Mouse (Mus musculus): ENCODE measurements around the gene Car8.

Car8 gene

DNA sequence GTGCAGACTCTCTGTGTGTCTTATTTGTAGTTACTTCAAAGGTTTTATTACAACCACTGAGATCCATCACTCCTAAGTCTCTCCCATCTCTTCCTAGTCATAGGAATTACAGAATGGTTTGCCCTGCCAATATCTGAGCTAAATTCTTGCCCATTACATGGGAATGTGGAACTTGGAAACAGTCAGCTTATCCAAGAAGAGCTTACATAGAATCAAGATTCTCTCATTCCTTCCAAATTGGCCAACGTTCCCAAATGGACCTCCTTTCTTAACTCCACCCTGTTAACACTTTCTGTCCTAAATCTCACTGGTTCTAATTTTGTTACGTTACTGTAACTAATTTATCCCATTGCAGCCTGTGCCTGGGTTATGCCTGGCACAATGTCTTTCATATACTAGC, 25.2 kb downstream of the Car8 start:
- TF ChIP-seq GATA4 (IDR thresholded peaks at IDR 0.05; ENCODE audit: insufficient replicate concordance, low read length), result no peak

DNA sequence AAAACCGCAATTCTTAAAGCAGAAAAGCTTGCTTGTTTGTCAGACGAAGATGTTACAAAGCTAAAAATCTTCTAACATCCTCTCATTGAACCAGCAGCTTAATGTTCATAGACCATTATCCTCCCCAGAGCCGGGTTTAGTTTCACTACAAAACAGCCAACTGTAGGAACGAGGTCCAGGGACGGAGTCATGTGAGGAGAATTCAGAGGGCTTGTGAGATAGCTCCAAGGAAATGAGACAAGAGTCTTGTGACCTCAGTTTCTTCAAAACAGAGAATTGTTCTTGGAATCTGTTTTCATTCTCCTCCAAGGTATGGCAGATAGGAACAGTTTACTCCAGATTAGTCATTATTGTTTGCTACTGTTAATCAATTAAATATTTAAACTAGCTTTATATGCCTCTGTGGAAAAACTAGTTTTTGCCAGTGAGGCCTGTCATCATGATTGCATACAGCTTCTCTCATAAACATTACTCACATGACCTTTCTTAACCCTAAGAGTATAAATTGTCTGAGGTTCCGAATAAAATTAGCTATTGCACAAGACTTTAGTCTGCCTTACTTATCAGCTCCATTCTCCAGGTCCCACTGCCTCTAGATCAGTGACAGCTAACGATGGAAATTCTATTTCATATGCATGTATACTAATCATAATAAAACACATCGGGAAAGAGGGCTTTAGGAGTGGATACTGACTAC, 25.8 kb downstream of the Car8 start:
- TF ChIP-seq GATA4 (IDR thresholded peaks at IDR 0.05; ENCODE audit: insufficient replicate concordance, low read length), result peak; percentile 68; the same call in 1 of the 2 replicates

DNA sequence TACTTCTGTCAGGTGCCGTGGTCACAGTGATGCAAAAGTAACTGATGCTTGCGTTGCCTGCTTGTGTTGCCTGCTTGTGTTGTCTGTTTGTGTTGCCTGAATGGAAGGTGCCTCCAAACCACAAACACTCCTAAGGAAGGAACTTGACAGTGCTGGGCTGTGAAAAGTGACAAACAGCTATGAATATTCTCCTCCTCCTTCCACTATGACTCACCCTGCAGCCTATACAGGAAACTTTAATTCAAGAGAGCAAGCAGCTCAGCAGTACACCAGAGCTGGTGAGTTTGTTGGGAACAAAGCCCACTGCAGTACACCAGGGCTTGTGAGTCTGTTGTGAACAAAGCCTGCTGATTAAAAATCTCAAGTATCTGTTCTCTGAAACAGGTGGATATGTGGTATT, 28.4 kb downstream of the Car8 start:
- no peak for TF ChIP-seq GATA4 (IDR thresholded peaks at IDR 0.05; ENCODE audit: insufficient replicate concordance, low read length)

DNA sequence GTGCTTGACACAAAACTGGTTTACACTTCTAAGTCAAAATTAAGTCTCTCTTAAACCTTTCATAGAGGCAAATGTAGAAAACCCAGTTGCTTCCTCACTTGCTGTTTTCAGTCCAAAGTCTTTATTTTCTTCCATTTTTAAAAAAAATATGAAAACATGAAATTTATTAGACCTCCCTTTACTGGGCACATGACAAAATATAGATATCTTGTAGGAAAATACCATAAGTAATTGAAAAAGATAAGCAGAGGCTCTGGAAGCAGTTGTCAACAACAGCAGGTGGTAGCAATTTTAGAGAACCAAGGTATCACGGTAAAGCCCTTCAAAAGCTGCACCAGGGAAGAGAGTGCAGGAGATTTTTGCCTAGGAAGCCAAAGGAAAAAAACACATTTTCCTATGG, 30.9 kb downstream of the Car8 start:
- TF ChIP-seq GATA4 (IDR thresholded peaks at IDR 0.05; ENCODE audit: insufficient replicate concordance, low read length), result no peak

DNA sequence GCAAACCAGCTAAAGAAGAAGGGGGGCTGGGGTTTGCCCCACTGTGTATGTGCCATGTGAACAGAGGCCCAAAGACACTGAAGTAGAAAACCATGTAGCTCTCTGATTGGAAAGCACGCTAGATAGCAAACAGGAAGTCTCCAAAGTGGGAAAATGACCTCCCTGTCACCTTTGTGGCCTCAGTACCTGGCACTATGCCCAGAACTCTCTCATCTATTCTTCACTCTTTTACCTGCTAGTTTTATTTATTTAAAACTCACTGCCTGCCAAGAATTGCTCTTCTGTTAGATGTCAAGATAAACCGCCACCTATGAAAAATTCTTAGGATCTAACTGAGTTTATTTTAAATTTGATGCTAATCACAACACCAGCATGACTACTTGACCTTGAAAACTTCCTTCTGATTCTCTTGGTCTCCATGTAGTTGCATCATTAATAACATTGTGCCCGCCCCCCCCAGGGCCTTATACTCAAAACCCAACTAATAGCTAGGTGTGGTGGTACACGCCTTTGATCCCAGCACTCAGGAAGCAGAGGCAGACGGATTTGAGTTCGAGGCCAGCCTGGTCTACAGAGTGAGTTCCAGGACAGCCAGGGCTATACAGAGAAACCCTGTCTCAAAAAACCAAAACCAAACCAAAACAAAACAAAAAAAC, 31.8 kb downstream of the Car8 start:
- TF ChIP-seq GATA4 (IDR thresholded peaks at IDR 0.05; ENCODE audit: insufficient replicate concordance, low read length), result peak; percentile 61

DNA sequence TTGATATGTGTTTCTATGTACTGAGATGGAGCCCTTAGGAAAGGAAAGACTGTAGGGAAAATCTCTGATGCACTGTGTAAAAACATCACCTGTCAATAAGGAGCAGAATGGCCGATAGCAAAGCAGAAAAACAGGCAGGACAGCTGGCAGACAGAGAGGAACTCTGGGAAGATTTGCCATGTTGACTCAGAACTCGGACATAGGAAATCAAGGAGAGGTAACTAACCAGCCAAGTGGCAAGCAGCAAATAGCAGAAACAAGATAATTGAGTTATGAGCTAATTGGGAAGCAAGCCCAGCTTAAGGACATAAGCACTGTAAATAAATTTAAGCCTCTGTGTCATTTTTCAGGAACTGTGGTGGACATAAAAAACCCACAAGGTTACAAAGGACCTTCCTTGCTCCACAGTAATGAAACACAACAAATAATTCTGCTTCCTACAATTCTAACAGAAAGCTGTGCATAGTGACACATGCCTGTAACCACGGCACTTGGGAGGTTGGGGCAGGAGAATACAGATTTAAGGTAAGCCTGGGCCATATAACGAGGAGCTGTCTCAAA, 33.7 kb downstream of the Car8 start:
- no peak for TF ChIP-seq GATA4 (IDR thresholded peaks at IDR 0.05; ENCODE audit: insufficient replicate concordance, low read length)

DNA sequence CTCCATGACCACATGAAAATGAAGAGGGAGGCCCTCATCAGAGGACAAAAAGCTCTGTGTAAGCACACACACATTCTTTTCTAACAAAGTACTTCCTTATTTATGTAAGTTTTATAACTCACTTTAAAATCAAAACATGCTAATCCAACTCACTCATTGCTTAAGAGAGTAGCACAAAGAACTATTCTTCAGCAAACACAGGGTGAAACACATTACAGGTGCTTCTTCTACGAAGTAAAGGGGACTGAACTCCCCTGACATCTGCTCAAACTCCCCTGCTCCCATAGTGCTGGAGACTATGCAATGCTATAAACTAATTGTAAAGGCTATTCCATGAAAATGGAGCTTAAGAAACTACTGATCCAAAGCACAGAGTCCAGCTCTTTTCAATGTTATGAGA, 35.5 kb downstream of the Car8 start:
- TF ChIP-seq GATA4 (IDR thresholded peaks at IDR 0.05; ENCODE audit: insufficient replicate concordance, low read length), result no peak

DNA sequence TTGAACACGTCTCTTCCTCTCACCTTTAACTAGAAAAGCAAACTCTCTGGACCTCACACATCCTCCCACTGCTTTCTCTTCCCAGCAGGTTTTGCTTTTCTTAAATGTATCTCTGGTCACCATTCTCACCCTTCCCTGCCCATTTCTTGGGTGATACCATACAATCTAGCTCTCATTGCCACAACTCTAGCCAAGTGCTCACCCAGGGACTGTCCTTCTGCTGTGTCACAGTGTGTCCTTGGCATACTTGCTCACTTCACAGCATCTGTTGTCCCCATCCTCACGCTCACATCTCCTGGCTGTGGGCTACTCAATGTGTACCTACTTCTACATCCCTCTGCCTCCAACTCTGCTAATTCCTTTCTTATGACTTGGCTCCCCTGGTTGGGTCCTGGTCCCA, 37.2 kb downstream of the Car8 start:
- no peak for TF ChIP-seq GATA4 (IDR thresholded peaks at IDR 0.05; ENCODE audit: insufficient replicate concordance, low read length)

DNA sequence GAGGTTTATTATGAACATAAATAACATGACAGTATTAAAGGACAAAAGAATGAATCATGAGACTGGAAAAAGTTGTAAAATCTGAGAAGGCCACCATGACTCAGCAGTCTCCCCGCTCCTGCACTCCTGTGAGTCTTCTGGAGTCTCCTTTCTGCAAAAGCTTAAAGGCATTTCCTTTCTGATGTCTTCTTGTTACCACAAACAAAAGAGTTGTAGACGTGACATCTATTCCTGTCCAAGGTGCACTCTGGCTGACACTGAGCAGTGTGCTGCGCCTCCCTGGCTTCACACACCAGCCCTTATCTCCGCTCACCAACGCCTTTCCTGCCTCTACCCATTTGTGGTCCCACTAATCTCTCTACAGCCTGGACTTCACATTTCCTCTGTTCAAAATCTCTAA, 38.8 kb downstream of the Car8 start:
- TF ChIP-seq GATA4 (IDR thresholded peaks at IDR 0.05; ENCODE audit: insufficient replicate concordance, low read length), result peak; percentile 98

DNA sequence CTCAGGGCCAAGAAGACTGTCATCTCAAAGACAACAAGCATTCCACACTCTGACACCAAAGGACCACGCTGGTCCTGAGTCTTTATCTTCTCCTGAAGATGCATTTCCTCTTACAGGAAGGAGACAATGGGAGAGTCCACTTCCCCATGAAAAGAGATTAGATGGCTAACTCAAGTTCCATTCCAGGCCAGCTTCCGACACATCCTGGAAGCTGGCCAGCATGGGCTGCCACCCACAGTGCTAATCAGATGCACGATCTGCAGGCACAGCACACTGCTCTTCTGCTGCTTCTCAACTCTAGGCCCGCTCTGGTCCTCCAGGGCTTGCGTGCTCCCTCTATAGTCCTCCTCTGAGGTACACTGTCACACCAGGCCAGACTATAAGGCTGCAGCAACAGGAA, 40.8 kb downstream of the Car8 start:
- TF ChIP-seq GATA4 (IDR thresholded peaks at IDR 0.05; ENCODE audit: insufficient replicate concordance, low read length), result peak; percentile 99

DNA sequence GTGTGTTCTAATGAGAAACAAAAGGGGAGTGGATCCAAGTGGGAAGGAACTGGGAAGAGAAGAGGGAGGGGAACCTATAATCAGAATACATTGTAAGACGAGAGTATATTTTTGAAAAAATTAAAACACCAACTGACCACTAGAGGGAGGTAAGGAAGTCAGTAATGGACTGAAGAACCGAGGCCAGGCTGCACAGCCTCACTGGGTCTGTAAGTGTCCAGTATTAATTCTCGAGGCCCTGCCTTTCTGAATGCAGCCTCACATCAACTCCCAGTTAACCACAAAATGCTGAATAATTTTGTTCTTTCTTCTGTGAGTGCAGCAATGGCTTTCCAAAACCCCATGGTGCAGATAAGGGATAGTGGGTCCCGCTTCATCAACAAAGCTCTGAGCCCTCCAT, 48.4 kb downstream of the Car8 start:
- no peak for TF ChIP-seq GATA4 (IDR thresholded peaks at IDR 0.05; ENCODE audit: insufficient replicate concordance, low read length)

DNA sequence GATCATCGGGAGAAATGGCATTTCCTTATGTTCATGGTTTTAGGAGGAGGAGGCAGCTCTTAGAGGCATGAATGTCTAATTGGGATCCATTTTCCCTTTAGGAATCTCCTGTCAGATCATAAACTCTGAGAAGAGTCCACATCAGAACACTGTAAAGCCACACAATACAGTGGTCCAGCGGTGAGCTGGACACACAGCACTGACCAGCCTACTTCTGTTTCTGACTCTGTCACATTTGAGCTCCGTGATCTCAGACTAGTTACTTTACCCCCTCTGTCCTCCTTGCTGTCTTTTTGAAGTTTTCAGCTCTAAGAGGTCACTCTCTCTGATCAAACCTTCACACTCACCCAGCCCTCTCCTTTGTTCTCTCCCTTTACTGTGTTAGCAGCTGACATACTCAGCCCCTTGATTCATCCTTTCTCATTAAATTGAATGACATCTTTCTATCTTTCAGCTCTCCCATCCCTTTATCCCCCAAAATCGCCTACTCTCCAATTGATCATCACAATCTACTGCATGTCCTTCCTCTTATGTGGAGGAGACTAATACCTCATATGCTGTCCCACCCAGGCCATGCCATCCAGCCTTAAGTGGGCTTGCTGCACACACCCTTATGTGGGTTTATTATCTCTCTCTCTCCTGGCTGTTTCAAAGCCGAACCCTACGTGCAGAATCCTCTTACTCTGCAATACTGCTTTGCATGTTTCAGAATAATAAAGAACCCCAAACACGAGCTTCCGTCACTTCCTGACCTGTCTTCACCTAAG, 51.7 kb downstream of the Car8 start:
- TF ChIP-seq GATA4 (IDR thresholded peaks at IDR 0.05; ENCODE audit: insufficient replicate concordance, low read length), result no peak

DNA sequence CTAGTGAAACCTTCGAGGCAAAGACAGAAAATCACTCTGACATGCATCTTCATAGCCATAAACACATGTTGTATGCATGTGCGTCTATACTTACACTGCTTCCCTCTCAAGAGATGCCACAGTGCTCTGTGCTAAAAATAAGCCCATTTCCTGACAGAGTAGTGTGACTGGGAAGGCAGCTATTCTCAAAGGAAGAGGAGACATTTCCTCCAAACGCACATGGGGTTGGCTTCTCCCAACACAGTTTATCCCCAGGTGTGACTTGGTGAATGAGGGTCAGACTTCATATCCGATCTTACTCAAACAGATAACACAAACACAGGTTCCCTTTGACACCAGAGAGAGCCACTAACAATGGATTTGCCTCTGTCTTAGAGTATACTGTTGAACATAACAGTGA, 58.3 kb downstream of the Car8 start:
- no peak for TF ChIP-seq GATA4 (IDR thresholded peaks at IDR 0.05; ENCODE audit: insufficient replicate concordance, low read length)

DNA sequence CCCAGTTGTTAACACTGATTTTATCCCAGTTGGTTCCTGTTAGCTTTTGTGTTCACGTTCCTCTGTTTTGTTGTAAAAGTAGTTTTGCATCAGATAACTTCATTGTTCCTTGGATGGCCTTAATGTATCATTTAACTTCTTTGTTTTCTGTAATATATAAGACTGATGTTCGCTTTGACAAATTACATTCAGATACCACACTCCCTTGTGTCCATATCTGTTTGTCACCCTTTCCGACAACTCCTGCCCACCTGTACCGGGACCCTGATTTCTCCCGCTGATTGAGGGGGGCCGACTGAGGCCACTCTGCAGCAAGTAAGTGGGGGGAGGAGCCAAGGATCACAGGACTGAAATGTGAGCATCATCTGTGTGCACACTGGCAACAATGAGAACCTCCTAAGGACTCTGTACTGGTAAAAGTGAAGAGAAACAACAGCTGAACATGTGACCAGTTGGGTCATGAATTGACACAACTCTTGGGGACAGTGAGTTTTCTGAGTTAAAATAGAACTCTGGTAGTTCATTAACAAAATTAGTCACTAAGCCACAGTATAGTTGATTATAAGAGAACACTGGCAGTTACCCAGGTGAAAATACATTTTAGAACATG, 84.1 kb downstream of the Car8 start:
- no peak for TF ChIP-seq GATA4 (IDR thresholded peaks at IDR 0.05; ENCODE audit: insufficient replicate concordance, low read length)

DNA sequence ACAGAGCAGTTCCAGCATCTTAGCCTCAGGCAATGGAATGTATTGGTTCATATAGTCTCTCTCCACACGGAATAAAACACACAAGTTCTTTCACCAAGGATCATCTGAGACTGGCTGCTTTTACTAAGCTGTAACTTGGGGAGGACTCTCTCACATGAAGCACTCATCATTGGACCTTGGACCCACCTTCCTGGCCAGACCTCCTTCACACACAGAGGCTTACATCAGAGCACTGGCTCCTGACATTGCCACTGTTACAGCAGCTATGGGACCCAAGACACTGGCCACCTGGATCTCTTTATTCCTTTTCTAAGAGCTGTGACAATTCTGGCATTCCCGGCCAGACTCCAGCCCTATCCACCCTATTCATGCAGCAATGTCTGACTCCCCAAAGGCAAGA, 101.4 kb downstream of the Car8 start:
- no peak for TF ChIP-seq GATA4 (IDR thresholded peaks at IDR 0.05; ENCODE audit: insufficient replicate concordance, low read length)
